Mouse (Mus musculus): ENCODE results near the gene Adamts18.

Adamts18 gene

GRCm38 (mm10) chr8:113753153-113753552 lies 95.4 kb downstream of the Adamts18 start:
- no peak for DNase-seq

GRCm38 (mm10) chr8:113752349-113752748 lies 96.2 kb downstream of the Adamts18 start:
- no peak for DNase-seq

- DNase-seq: no peak
Measured at GRCm38 (mm10) chr8:113735496-113736060, 113.0 kb downstream of the Adamts18 start.

GRCm38 (mm10) chr8:113725331-113725730 lies 123.2 kb downstream of the Adamts18 start:
- DNase-seq: no peak

- DNase-seq: no peak
Measured at GRCm38 (mm10) chr8:113723873-113724538, 124.5 kb downstream of the Adamts18 start.

GRCm38 (mm10) chr8:113721459-113721858 lies 127.1 kb downstream of the Adamts18 start:
- no peak for DNase-seq

GRCm38 (mm10) chr8:113704968-113705367 lies 143.6 kb downstream of the Adamts18 start:
- DNase-seq: no peak

GRCm38 (mm10) chr8:113691622-113692343 lies 156.8 kb downstream of the Adamts18 start:
- DNase-seq: peak; percentile 44 to 46

GRCm38 (mm10) chr8:113688543-113688915 lies 160.0 kb downstream of the Adamts18 start:
- DNase-seq: no peak

GRCm38 (mm10) chr8:113687889-113688542 lies 160.5 kb downstream of the Adamts18 start:
- DNase-seq: peak; percentile 29 to 44

GRCm38 (mm10) chr8:113679361-113679760 lies 169.2 kb downstream of the Adamts18 start:
- DNase-seq: no peak

GRCm38 (mm10) chr8:113676811-113677210 lies 171.7 kb downstream of the Adamts18 start:
- no peak for DNase-seq

- no peak for DNase-seq
Measured at GRCm38 (mm10) chr8:113675281-113675680, 173.3 kb downstream of the Adamts18 start.

- DNase-seq: no peak
Measured at GRCm38 (mm10) chr8:113674611-113675010, 173.9 kb downstream of the Adamts18 start.

- no peak for DNase-seq
Measured at GRCm38 (mm10) chr8:113673300-113673699, 175.2 kb downstream of the Adamts18 start.

- peak; percentile 9 to 18 for DNase-seq
Measured at GRCm38 (mm10) chr8:113672599-113673255, 175.8 kb downstream of the Adamts18 start.

- no peak for DNase-seq
Measured at GRCm38 (mm10) chr8:113669924-113670323, 178.6 kb downstream of the Adamts18 start.

- DNase-seq: no peak
Measured at GRCm38 (mm10) chr8:113666714-113667432, 181.7 kb downstream of the Adamts18 start.

- no peak for DNase-seq
Measured at GRCm38 (mm10) chr8:113665951-113666350, 182.6 kb downstream of the Adamts18 start.

GRCm38 (mm10) chr8:113665036-113665435 lies 183.5 kb downstream of the Adamts18 start:
- no peak for DNase-seq

- peak; percentile 81 to 85 for DNase-seq
Measured at GRCm38 (mm10) chr8:113664544-113664943, 184.0 kb downstream of the Adamts18 start.

- DNase-seq: no peak
Measured at GRCm38 (mm10) chr8:113660128-113660527, 188.4 kb downstream of the Adamts18 start.

Data from cerebellum, postnatal 36 days (tissue).